Mouse (Mus musculus) testis, adult 2 months (tissue): ENCODE results near the gene Traf5.

Experiments used
- CTCF ChIP-seq: fragments of 200-500 bp; IDR thresholded peaks from 2 replicates; pipeline ENCODE4 v1.5.1; 2012; ENCODE audit warnings: low read depth, mild to moderate bottlenecking, inconsistent platforms, low read length, moderate library complexity; ENCODE audit not compliant: control insufficient read depth, insufficient read depth, insufficient replicate concordance
- POLR2A ChIP-seq: fragments of 200-500 bp; IDR thresholded peaks from 2 replicates; pipeline ENCODE4 v1.6.1; 2012; ENCODE audit warnings: low read depth, mild to moderate bottlenecking, inconsistent platforms, low read length, moderate library complexity; ENCODE audit not compliant: control insufficient read depth

DNA sequence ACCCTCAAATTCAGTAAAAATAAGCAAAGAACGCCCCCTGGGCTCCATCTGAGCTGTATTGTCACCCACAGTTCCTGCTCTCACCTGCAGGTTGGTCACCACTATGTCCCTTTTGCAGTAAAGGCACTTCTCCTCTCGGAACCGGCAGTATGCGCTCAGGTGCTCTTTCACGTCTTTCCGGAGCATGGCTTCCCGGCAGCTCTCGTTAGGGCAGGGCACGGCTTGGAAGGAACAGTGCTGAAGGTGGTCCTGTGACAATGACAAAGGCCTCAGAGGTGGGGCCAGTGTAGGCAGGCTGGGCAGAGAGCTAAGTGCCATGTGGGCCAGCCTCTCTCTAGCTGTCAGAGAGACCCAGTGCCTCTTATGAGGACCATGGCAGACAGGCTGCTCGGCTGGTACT lies 33.4 kb downstream of the Traf5 start:
- no peak for TF ChIP-seq POLR2A
- no peak for TF ChIP-seq CTCF
